Mouse (Mus musculus) megakaryocyte-erythroid progenitor cell, adult 5-6 weeks (primary cell): ENCODE data around the gene Pdik1l. TPM values are rescaled to one million over a fixed set of nuclear protein-coding genes. Genes with fewer than 3 reads are reported as not detected.
A peak's percentile ranks its signal among the peaks of the same experiment; 100 is the strongest.

Experiments used
- ATAC-seq: replicated peaks from 2 replicates; pipeline ENCODE4 v1.8.0; 2016; ENCODE audit warnings: mild to moderate bottlenecking, inconsistent platforms; ENCODE audit not compliant: severe bottlenecking, poor library complexity, low FRiP score, low TSS enrichment
- total RNA-seq, 2 experiments: library from RNA; stranded (forward) in 1 of 2; stranded (reverse) in 1 of 2; fragments of 200-1000, 215-1000 nt in 1 of 2; fragments of >200 nt in 1 of 2; fragmentation: Nextera tagmentation in 1 of 2; gene quantifications; 2 replicates each; pipeline ENCODE4 v1.2.3; 2014 to 2017

Pdik1l gene
- total RNA-seq (2014; fragmentation: Nextera tagmentation), result 12.1 and 25.9 TPM in 2 replicates
- total RNA-seq (2017), result 26.8 and 33.9 TPM in 2 replicates

DNA sequence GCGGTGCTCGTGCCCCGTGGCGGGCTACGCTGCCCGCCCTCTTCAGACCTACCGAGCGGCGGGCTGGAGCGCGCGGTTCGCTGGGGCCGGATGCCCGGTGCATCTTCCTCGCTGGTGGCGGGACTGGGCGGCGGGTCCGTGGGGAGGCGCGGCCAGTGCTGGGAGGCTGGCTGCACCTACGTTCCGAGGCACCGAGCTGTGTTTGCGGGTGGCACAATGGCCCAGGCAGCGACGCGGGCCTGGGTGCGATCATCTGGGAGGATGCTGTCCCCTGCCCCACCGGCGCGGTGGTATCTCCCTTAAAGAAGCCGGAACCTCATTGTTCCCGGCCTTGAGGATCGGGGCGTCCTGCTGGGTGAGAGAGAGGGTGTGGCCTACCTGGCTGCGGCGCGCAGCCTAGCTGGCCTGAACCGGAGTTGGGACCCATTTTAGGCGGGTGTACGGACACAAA is at the start of gene Pdik1l:
Pdik1l (minus strand) TSS at position 321 of the 451 bp plus-strand sequence.
- peak; percentile 78 for ATAC-seq

DNA sequence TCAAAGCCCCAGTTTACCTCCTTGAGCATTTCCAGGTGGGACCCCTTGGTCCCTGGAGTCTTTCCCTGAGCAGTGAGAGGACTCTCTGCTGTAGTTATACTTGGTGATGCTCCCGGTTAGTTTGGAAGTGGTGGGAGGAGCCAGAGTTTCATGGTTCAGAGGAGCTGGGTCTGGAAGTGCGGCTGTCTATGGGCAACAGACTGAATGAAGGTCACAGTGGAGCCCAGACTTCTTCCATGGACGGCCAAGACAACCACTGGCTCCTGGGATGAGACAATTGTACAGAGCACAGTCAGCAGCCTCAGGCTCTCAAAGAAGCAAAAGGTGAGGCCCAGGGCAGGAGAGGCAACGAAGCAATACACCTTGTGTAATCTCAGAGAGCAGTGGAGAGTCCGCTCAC is 42.6 kb upstream of the Pdik1l start:
- ATAC-seq, result no peak

DNA sequence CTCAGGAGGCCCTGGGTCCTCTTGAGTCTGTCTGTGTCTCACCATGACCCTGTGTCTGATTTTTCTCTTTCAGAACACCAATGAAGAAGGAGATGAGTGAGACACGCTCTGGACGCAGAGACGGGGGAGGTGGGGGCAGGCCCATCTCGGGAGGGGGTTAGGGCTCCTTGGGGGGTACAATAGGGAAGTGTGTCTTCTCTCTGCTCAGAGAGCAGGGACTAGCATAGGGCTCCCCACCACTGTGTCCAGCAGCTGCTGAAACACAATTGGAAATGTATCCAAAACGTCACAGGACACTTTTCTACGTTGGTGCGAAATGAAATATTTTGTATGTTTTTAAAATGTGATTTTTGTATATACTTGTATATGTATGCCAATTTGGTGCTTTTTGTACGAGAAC is 41.1 kb upstream of the Pdik1l start:
- no peak for ATAC-seq

DNA sequence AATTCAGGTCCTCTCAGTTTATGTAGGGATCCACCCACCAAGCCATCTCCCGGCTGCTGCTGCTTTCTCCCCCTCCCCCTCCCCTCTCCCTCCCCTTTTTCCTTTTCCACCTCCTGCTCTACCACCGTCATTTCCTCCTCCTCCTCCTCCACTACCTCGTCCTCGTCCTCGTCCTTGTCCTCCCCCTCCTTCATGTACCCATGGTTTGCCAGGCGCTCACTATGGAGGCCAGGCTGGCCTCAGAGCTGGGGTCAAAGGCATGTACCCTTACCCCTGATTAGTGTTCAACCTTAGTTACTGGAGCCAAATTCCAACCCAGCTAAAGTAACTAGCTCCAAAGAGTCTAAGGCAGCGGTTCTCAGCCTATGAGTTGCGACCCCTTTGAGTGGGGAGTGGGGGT is 40.5 kb upstream of the Pdik1l start:
- ATAC-seq, result no peak

DNA sequence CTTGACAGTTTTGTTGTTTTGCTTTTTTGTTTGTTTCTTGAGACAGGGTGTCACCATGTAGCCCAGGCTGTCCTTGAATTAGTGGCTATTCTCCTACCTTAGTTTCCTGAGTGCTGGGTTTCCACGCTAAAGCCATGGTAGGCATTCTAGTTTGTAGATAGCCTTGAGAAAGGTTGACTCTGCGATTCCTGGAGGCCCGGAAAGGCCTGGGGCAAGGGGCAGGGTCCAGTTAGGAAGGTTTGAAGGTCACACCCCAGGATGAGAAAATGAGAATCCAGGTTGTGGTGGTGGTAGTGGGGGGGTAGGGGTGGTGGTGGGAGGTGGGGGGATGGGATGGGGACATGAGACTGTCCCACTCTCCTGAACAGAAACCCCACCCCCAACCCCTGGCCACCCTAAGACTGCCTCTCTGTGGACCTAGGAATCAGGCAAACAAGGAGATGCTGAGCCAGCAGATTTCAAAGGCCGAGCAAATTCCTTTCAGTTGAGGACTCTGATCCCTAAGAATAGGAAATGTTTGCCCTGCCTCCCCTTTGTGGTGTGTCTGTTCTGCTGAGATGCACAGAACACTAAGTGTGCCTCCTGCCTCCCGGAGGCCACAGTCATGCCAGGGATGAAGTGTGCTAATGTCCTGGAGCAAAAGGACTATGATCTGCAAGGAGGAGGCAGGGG is 39.3 kb upstream of the Pdik1l start:
- ATAC-seq, result no peak

DNA sequence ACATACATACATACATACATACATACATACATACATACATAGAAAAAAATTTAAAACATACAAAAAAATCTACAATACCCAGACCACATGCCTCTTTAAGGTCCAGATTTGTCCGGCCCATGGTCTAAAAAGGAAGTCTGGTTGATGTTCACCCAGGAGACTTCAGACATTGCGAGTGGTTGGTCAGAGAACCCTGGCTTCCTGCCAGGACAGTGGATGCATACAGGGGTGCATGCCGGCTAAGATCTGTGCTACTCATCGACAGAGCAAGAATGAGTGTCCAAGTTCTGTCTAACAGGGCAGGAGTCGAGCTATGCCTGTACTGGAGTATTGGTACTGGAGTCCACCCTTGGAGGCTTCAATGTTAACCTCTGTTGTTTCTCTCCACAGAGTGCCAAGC is 37.0 kb upstream of the Pdik1l start:
- no peak for ATAC-seq

DNA sequence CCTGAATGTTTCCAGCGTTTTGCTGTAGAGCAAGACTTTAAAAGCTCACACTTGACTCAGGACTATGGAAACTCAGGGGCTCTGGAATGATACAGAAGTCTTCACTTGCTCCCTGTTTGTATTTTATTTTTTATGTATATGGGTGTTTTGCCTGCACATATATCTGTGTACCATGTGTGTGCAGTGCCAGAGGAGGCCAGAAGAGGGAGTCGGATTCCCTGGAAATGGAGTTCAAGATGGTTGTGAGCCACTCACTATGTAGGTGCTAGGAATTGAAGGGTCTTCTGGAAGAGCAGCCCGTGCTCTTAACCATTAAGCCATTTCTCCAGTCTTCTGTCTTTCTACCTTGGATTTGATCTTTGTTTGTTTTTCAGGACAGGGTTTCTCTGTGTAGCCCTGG is 33.8 kb upstream of the Pdik1l start:
- no peak for ATAC-seq

DNA sequence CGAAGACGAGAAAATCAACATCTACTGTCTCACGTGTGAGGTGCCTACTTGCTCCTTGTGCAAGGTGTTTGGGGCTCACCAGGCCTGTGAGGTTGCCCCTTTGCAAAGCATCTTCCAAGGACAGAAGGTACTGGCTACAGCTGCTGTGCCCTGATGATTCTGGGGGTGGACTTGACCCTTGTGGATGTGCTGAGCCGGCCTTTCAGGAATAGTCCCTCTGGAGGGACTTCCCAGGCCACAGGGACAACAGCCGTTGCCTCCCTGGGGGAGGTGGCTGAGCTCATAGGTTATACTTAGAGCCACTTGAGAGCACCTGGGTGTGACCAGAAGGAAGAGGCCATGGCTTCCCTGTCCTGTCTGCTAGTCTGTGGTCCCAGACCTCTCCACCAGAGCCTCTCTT is 32.0 kb upstream of the Pdik1l start:
- no peak for ATAC-seq

DNA sequence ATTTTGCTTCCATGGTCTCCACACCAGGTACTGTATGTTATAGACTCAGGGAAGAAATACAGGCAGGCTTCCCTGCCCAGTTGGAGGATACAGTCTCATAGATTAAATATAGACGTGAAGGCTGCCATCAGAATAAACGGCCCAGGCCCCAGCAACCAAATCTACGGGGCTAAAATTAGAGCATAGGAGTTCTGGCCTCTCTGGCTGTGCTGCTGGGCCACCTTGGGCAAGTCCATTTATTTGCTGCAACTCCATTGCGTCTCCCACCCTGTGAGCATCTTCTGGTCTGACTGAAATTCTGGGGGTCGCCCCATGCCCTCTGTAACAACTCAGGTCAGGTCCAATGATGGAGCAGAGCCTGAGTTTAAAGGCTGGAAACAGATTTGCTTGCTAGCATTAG is 31.4 kb upstream of the Pdik1l start:
- ATAC-seq, result no peak

DNA sequence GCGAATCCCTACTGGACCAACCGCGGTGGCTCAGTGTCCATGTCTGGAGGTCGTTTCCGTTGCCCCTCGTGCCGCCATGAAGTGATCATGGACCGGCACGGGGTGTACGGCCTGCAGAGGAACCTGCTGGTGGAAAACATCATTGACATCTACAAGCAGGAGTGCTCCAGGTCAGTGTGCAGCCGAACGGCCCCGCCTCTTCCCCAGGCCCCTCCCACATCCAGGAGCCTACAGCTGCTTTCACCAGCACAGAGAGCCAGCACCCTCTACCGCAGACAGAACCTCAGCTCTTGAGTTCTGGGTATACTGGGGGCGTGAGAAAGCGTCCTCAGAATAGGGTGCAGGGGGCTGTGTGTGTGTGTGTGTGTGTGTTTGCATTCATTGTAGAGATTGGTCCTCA is 28.7 kb upstream of the Pdik1l start:
- ATAC-seq, result peak; percentile 54; the same call in 1 of the 2 replicates

DNA sequence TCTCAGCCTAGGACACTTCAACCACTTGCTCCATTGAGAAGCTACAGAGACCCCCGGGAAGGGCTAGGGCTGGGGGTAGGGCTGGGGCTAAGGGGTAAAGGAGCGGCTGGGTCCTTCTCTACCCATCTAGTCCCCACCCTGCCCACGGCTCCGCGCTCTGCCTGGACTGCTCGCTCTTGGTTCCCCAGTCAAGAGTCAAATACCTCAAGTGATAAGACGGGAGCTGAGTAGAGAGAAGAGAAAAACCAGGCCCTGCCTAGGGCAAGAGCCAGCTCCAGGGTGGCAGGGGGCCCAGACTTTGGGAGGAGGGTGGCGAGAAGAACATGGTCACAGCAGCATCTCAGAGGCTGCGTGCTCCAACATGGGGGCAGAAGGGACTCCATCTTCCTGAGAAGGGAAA is 27.8 kb upstream of the Pdik1l start:
- ATAC-seq, result no peak

DNA sequence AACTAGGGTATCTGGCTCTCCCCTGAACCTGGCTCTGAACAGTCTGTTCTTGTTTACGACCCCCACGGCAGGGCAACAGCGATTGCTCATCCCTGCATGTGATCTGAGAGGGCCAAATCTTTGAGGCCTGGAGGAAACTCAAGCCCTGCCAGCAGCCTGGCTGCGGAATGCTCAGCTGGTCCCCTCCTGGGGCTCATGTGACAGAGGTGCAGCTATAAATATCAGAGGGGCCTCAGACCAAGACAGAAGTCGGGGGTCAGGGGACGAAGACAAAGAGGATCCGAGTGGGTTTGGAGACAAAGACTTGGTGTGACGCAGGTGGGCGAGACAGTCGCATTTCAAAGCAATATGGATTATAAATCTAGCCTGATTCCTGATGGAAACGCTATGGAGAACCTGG is 27.2 kb upstream of the Pdik1l start, which contains the start of gene Trim63:
Trim63 (plus strand) TSS at position 245 of the 400 bp plus-strand sequence.
- no peak for ATAC-seq

DNA sequence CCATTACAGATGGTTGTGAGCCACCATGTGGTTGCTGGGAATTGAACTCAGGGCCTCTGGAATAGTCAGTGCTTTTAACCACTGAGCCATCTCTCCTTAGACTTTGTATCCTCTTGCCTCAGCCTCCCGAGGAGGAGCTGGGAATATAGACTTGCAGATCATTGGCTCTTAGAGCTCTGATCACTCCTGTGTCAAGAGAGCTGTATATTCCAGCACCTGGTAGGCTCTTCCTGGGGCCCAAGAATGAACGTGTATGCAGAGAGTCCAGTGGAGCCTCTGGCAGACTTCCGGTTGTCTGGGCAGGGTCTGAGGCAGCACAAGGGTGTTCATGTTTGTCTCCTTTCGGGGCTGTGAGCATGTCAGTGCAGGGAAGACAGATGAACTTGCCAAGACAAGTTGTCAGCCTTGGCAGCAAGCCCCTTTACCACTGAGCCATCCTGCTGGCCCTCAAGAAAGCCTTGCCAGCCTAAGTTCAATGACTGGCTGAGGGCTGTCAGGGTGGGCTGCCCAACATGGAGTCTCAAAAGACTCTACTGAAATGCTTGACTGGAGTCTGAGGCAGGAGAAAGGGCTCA is 26.5 kb upstream of the Pdik1l start:
- ATAC-seq, result no peak

DNA sequence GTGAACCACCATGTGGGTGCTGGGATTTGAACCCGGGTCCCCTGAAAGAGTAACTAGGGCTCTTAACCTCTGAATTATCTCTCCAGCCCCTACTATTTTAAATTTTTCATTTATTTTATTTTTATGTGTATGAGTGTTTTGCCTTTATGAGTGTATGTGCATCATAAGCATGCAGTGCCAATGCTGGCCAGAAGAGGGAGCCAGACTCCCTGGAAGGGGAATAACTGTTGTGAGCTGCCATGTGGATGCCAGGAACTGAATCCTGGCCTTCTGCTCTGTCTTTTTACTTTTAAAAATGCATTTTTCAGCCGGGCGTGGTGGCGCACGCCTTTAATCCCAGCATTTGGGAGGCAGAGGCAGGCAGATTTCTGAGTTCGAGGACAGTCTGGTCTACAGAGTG is 25.2 kb upstream of the Pdik1l start:
- no peak for ATAC-seq

DNA sequence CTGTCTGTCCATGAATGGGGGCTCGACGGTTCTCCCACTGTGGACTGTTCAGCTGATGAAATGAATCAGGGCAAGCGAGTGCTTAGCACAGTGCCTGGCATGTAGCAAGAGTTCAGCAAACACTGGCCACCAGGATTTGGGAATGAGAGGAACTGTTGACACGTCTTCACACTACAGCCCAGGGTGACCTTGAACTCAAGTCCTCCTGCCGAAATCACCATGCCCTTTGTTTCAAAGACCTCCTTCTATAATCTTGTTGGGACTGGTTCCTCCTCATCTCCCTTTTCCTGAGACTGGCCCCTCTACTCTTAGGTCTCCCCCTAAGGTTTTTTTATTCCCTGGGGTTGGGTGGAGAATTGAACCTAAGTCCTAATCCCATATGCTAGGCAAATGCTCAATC is 24.6 kb upstream of the Pdik1l start:
- ATAC-seq, result no peak

DNA sequence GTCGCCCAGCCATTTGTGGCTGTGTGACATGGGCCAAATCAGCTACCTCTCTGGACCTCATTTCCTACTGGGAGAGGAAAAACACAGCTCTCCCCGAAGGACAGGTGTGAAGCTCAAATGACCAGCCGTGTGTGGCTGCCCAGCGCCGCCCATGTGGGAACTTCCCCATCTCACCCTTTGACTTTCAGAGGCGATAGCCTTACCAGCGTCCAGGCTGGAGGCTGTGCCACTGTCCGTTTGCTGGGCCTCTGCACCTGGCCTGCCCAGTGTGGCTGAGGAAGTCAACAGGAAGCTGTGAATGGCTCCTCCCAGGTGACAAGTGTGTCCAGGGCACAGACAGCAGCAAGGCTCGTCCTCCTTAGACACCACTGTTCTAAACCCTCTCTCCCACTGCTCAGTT is 24.1 kb upstream of the Pdik1l start:
- ATAC-seq, result no peak

DNA sequence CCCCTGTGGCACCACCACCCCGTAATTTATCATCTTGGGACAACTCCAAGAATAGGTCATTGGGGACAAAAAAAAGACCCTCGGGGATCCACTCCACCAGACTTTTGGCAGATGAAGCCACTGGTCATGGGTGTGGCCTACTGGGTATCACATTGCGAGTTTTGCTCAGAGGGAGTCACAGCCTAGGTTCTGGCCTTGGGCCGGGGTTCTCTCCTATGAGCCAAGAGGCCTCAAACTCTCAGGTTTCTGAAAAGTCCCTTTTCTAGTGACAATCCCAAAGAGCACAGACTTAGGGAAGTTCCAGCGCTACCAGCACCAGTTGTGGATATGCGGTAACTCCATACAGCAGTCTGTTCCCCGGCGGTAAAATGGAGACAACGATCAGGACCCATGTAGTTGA is 23.0 kb upstream of the Pdik1l start:
- ATAC-seq, result no peak

DNA sequence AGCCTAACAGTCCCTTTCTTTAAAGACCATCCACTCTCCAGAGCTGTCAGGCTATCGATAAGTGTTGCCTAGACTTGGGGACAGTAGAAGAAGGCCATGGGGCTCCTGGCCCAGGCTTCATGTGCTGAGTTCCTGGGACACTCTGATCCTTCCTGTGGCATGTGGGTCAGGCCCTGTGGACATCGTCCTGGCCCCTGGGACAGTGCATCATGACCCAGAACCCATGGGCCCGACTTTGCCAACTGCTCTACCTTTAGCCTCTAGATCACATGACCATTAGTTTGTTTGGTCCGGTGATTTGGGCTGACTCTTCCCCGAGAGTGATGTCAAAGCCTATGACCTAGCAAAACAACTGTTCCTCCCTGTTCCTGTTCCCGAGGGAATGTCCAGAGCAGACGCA is 22.4 kb upstream of the Pdik1l start:
- no peak for ATAC-seq

DNA sequence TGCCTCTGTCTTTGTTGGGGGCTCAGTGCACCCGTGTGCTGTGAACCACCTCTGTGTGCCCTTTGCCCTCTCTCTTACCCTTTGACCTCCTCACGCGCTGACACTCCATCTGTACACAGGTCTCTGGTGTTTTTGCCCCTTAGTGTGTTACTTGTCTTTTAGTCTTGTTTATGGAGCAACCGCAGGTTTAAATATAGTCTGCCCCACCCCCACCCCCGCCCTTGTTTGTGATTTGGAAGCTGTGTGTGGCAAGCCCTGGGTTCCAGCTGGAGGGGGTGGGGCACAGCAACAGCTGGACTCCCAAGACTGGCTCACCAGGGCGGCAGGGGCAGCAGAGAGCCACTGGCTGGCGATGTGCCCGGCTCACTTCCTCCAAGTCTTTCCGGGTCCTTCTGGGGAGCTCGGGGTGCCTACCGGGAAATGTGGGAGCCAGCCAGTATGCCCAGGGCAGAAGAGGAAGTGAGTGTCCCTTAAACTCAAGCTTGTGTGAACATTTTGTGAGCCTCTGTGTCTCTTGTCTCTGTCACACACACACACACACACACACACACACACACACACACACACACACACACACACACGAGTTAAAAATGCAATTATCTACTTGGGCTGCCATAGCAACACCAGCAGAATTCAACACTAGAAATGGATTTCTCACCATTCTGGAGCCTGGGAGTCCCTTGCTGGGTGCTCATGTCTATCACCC is 19.8 kb upstream of the Pdik1l start:
- ATAC-seq, result peak; percentile 52; the same call in 1 of the 2 replicates

DNA sequence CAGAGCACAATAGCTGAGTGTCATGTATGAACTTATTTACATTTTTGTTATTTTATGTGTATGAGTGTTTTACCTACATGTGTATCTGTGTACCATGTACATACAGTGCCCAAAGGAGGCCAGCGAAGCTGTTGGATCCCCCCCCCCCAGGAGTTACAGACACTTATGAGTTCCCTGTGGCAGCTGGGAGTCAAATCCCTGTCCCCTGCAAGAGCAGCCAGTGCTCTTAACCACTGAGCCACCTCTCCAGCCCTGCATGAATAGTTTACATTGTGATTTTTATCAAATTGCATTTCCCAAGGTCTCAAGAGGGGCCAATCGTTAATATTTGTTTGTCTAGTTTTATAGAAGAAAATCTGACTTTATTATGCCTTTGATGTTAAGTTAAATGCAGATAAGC is 19.3 kb upstream of the Pdik1l start:
- ATAC-seq, result no peak

DNA sequence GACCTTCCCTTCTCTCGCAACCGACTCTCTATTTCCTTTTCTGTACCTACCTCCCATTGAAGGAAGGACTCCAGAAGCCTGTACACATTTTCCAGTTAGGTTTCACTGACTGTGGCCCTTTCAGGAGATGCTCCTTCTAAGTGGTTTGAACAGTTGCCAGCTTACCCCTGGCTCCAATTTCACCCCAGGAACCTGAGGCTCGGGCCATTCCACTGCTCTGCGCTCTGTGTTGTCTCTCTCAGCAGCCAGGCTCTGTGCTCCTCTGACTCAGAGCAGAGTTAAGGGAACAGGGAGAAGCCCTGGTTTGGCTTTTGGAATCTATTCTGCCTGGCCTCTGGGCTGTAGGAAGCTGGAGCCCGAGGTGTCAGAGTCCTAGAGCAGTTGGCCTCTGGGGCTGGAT is 14.4 kb upstream of the Pdik1l start:
- no peak for ATAC-seq
